Mouse (Mus musculus) olfactory bulb, adult 2 months (tissue): ENCODE data around the gene Syde1.

Experiments
- CTCF ChIP-seq: fragments of 200-500 bp; IDR thresholded peaks from 2 replicates; pipeline ENCODE4 v1.5.1; 2012; ENCODE audit warnings: low read depth, mild to moderate bottlenecking, low read length, moderate library complexity; ENCODE audit not compliant: insufficient read depth
- POLR2A ChIP-seq: fragments of 200-500 bp; IDR thresholded peaks from 2 replicates; pipeline ENCODE4 v1.6.1; 2012; ENCODE audit warnings: mild to moderate bottlenecking, low read depth, low read length, moderate library complexity; ENCODE audit not compliant: insufficient read depth

DNA sequence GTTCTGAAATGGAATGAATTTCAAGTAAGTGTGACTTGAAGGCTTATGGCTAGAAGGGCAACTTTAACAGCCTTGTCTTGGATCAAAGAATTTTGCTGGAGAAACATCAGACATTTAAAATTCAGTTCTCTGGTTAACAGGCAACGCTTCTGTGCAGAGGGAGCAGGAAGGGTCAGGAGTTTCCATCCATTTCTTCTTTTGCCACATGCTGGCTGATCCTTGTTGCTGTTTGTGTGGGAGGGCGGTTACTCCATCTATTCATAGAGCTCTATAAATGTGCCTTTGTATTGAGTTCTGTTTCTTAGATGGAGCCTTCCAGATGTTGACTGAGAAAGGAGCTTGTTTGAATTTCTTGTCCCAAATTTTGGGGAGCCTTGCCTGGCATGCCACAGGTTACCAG lies 20.9 kb downstream of the Syde1 start:
- TF ChIP-seq CTCF, result no peak
- TF ChIP-seq POLR2A, result no peak
